Mouse (Mus musculus): Measurements from ENCODE around the gene Dok3. TPM values are rescaled to one million over a fixed set of nuclear protein-coding genes. Genes with fewer than 3 reads are reported as not detected.

Gene Dok3
- total and polyA plus RNA-seq, 3 experiments, result 9.0 to 38.4 (median 30.3) TPM

DNA sequence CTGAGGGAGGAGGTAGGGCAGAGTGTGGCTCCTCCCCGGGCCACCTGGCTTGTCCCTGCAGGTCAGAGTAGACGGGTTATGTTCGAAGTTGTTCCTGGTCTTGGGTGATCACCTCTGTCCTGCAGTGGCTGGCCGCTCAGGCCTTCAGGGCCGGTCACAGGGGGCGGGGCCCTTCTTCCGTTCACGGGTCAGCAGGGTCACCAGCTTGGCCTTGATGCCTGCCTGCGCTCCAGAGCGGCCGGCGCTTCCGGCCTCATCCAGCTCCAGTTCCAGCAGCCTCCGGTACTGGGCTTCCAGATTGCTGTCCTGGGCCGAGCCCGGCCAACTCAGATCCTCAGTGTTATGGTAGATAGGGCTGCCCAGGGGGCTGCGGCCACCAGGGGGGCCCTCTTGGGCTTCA lies 5.8 kb downstream of the Dok3 start:
- no peaks in the 10 kb centered on the region for H3K27me3 ChIP-seq (replicated peaks)
- TF ChIP-seq EP300 (IDR thresholded peaks at IDR 0.05; ENCODE audit: low read length) (no peak), ZC3H11A (IDR thresholded peaks at IDR 0.05; ENCODE audit: low read depth, low read length) (no peak), POLR2AphosphoS2 (IDR thresholded peaks at IDR 0.05; ENCODE audit: low read depth, low read length) (no peak), MAFK (IDR thresholded peaks at IDR 0.05; ENCODE audit: insufficient replicate concordance, low read length) (no peak), UBTF (IDR thresholded peaks at IDR 0.05; ENCODE audit: low read depth, low read length) (no peak)
- peaks cover 37 to 43% of the 10 kb centered on the region in 2 experiments for H3K36me3 ChIP-seq (replicated peaks in 1 of 2; ENCODE audit: control insufficient read depth in 1 of 2, insufficient read depth in 1 of 2, low read length in 1 of 2)
- peaks cover 17 to 36% of the 10 kb centered on the region in 2 experiments for H3K4me1 ChIP-seq (ENCODE audit: control insufficient read depth in 1 of 2, insufficient read depth in 2 of 2)
- no peak for DNase-seq (ENCODE audit: extremely low read depth)
- no peak overlapping the region for H3K4me3 ChIP-seq (replicated peaks in 1 of 3; ENCODE audit: low read depth in 2 of 3, low read length in 2 of 3, poor library complexity in 1 of 3)
- in situ Hi-C loops (cut with MboI; ENCODE audit: low pct_ligation_motif_present, low pct_unique_long_range_greater_than_20kb, low sequenced_read_pairs) (loop anchor here (5.0 kb wide), 1 partner anchor 116 kb away; no protein-coding TSS in a partner anchor), dilution Hi-C loops (cut with MboI; ENCODE audit: extremely low pct_ligation_motif_present, extremely low pct_unique_long_range_greater_than_20kb, low sequenced_read_pairs) (no loop called here)
- H3K27ac ChIP-seq (ENCODE audit: insufficient read depth, low read depth), result no peak overlapping the region
- peaks cover 8% of the 10 kb centered on the region for H3K9me3 ChIP-seq (replicated peaks; ENCODE audit: low read length)
- no peak overlapping the region for H3K9ac ChIP-seq (ENCODE audit: insufficient read depth, low read depth)
- peaks cover 2% of the 10 kb centered on the region; the same call in 1 of the 2 replicates for H3K79me2 ChIP-seq (replicated peaks; ENCODE audit: control insufficient read depth, extremely low read depth, insufficient read depth, poor library complexity, severe bottlenecking)
- no peak overlapping the region for H3K4me2 ChIP-seq (ENCODE audit: insufficient read depth, low read depth, poor library complexity, severe bottlenecking)

GRCm38 (mm10) chr13:55522730-55523129 lies 6.4 kb downstream of the Dok3 start:
- in situ Hi-C loops (cut with MboI; ENCODE audit: low pct_ligation_motif_present, low pct_unique_long_range_greater_than_20kb, low sequenced_read_pairs) (loop anchor here (5.0 kb wide), 1 partner anchor 115 kb away; no protein-coding TSS in a partner anchor), dilution Hi-C loops (cut with MboI; ENCODE audit: extremely low pct_ligation_motif_present, extremely low pct_unique_long_range_greater_than_20kb, low sequenced_read_pairs) (no loop called here)
- peaks cover 37 to 43% of the 10 kb centered on the region in 2 experiments for H3K36me3 ChIP-seq (replicated peaks in 1 of 2; ENCODE audit: control insufficient read depth in 1 of 2, insufficient read depth in 1 of 2, low read length in 1 of 2)
- H3K27me3 ChIP-seq (replicated peaks), result no peaks in the 10 kb centered on the region
- no peak overlapping the region for H3K9ac ChIP-seq (ENCODE audit: insufficient read depth, low read depth)
- TF ChIP-seq UBTF (IDR thresholded peaks at IDR 0.05; ENCODE audit: low read depth, low read length) (no peak), GABPA (IDR thresholded peaks at IDR 0.05; ENCODE audit: insufficient replicate concordance, low read depth, low read length) (no peak), CHD2 (IDR thresholded peaks at IDR 0.05; ENCODE audit: low read length) (no peak), EP300 (IDR thresholded peaks at IDR 0.05; ENCODE audit: low read length) (no peak), ETS1 (conservative IDR thresholded peaks at IDR 0.05; ENCODE audit: low read depth, low read length) (no peak), JUND (conservative IDR thresholded peaks at IDR 0.05; ENCODE audit: low read depth, low read length) (no peak), BHLHE40 (IDR thresholded peaks at IDR 0.05; ENCODE audit: low read depth, low read length) (no peak), E2F4 (IDR thresholded peaks at IDR 0.05; ENCODE audit: insufficient replicate concordance, low read depth, low read length) (no peak), CHD1 (IDR thresholded peaks at IDR 0.05; ENCODE audit: low read depth, low read length) (no peak), MEF2A (IDR thresholded peaks at IDR 0.05; ENCODE audit: borderline replicate concordance, low read depth, low read length) (no peak), NRF1 (IDR thresholded peaks at IDR 0.05; ENCODE audit: low read depth, low read length) (no peak), PAX5 (IDR thresholded peaks at IDR 0.05; ENCODE audit: low read length) (no peak), NELFE (IDR thresholded peaks at IDR 0.05; ENCODE audit: low read depth, low read length) (no peak)
- H3K4me1 ChIP-seq (ENCODE audit: control insufficient read depth in 1 of 2, insufficient read depth in 2 of 2), result peaks cover 17 to 31% of the 10 kb centered on the region in 2 experiments
- peaks cover 8% of the 10 kb centered on the region for H3K9me3 ChIP-seq (replicated peaks; ENCODE audit: low read length)
- H3K27ac ChIP-seq (ENCODE audit: insufficient read depth, low read depth), result no peak overlapping the region
- DNase-seq (ENCODE audit: extremely low read depth), result no peak
- H3K4me2 ChIP-seq (ENCODE audit: insufficient read depth, low read depth, poor library complexity, severe bottlenecking), result no peak overlapping the region
- no peak overlapping the region for H3K4me3 ChIP-seq (replicated peaks in 1 of 3; ENCODE audit: low read depth in 2 of 3, low read length in 2 of 3, poor library complexity in 1 of 3)
- peaks cover 2% of the 10 kb centered on the region; the same call in 1 of the 2 replicates for H3K79me2 ChIP-seq (replicated peaks; ENCODE audit: control insufficient read depth, extremely low read depth, insufficient read depth, poor library complexity, severe bottlenecking)

Data from CH12.LX (cell line).